Comparison of ENCODE assay signal across 28 mouse cellular contexts in the genomic region with DNA sequence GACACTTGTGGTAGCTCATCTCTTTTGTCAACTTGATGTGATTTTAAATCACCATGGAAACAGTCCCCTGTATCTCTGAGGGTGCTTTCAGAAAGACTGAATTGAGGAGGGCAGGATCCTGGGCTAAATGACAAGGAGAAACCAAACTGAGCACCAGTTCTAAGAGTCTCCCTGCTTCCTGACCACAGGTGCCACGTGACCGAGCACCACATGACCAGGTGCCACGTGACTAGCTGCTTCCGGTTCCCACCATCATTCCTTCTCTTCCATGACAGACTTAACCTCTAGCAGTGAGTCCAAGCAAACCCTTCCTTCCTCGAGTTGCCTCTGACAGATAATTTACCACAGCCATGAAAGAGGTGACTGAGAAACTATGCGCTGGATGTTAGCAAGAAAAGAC.
A peak's percentile ranks its signal among the peaks of the same experiment; 100 is the strongest.
DNase-seq lines count a peak whose midpoint lies in the region; ATAC-seq and TF ChIP-seq lines count a peak whose summit lies in the region.
"Had no signal": no experiment of that assay in that cellular context is flagged by ENCODE, and none has a peak within 500 bp of the region (broad histone marks: within the 10 kb centered on the region; RNA-seq: fewer than 3 reads in every experiment).

No protein-coding gene starts in this region.

- H3K36me3 ChIP-seq in embryonic facial prominence, embryonic 10.5 days (replicated peaks): no peaks in the 10 kb centered on the region
- H3K36me3 ChIP-seq: embryonic facial prominence, embryonic 12.5 days; embryonic facial prominence, embryonic 15.5 days; forebrain, embryonic 12.5 days; forebrain, embryonic 15.5 days; heart, embryonic 12.5 days; heart, embryonic 15.5 days; hindbrain, embryonic 10.5 days; hindbrain, embryonic 13.5 days; intestine, embryonic 15.5 days had no signal

- H3K27me3 ChIP-seq in embryonic facial prominence, embryonic 10.5 days (replicated peaks; ENCODE audit: low read depth, poor library complexity, severe bottlenecking): no peaks in the 10 kb centered on the region
- H3K27me3 ChIP-seq: embryonic facial prominence, embryonic 12.5 days; embryonic facial prominence, embryonic 15.5 days; forebrain, embryonic 12.5 days; forebrain, embryonic 15.5 days; heart, embryonic 12.5 days; heart, embryonic 15.5 days; hindbrain, embryonic 13.5 days; intestine, embryonic 15.5 days had no signal

- intact Hi-C loops in gastrocnemius, adult 2 months (cut with DNase I): no loop called here

- H3K4me1 ChIP-seq in embryonic facial prominence, embryonic 10.5 days: peaks cover 4% of the 10 kb centered on the region; the same call in 1 of the 2 replicates
- H3K4me1 ChIP-seq: embryonic facial prominence, embryonic 12.5 days; embryonic facial prominence, embryonic 15.5 days; forebrain, embryonic 12.5 days; forebrain, embryonic 15.5 days; hindbrain, embryonic 13.5 days; intestine, embryonic 15.5 days had no signal

- TF ChIP-seq CTCF in gastrocnemius, adult 2 months (IDR thresholded peaks at IDR 0.05): no peak

- no peak for ATAC-seq in erythroid progenitor cell, adult 5-6 weeks (replicated peaks; ENCODE audit: low FRiP score, poor library complexity, severe bottlenecking)
- ATAC-seq: forebrain, embryonic 15.5 days; hindbrain, embryonic 16.5 days; intestine, embryonic 15.5 days had no signal

- no peak overlapping the region for H3K27ac ChIP-seq in gastrocnemius, adult 2 months
- no peak overlapping the region for H3K27ac ChIP-seq in embryonic facial prominence, embryonic 10.5 days (replicated peaks)
- H3K27ac ChIP-seq: embryonic facial prominence, embryonic 12.5 days; embryonic facial prominence, embryonic 15.5 days; forebrain, embryonic 12.5 days; forebrain, embryonic 15.5 days; heart, embryonic 15.5 days; hindbrain, embryonic 10.5 days; hindbrain, embryonic 13.5 days; intestine, embryonic 15.5 days had no signal

- 75% methylated on average over 6 of the region's 6 CpGs for WGBS in embryonic facial prominence, embryonic 10.5 days

- H3K9me3 ChIP-seq in embryonic facial prominence, embryonic 10.5 days: no peaks in the 10 kb centered on the region
- H3K9me3 ChIP-seq: embryonic facial prominence, embryonic 12.5 days; embryonic facial prominence, embryonic 15.5 days; forebrain, embryonic 12.5 days; forebrain, embryonic 15.5 days; heart, embryonic 12.5 days; heart, embryonic 15.5 days; hindbrain, embryonic 10.5 days; hindbrain, embryonic 13.5 days; intestine, embryonic 15.5 days had no signal

- H3K4me3 ChIP-seq in gastrocnemius, adult 2 months: peak overlapping the region; percentile 9; the same call in 1 of the 2 replicates
- no peak overlapping the region for H3K4me3 ChIP-seq in embryonic facial prominence, embryonic 10.5 days
- H3K4me3 ChIP-seq: embryonic facial prominence, embryonic 12.5 days; embryonic facial prominence, embryonic 15.5 days; forebrain, embryonic 12.5 days; forebrain, embryonic 15.5 days; heart, embryonic 12.5 days; heart, embryonic 15.5 days; hindbrain, embryonic 10.5 days; hindbrain, embryonic 13.5 days; intestine, embryonic 15.5 days had no signal

- peak; percentile 24 for DNase-seq in gastrocnemius, adult 2 months
- no peak for DNase-seq in gastrocnemius, postnatal 10 days
- peak; percentile 8 for DNase-seq in 3T3-L1 (ENCODE audit: low read depth, low spot score)
- DNase-seq in embryonic facial prominence, embryonic 10.5 days (ENCODE audit: low spot score): peak; percentile 16
- DNase-seq in cerebellum, adult 18-20 months: no peak
- DNase-seq: adrenal gland, postnatal 10 days; adrenal gland, postnatal 36 days; B cell, adult 2 months; cerebellum, adult 2 months; cerebellum, adult 9-11 months; cerebellum, postnatal 36 days; embryo, embryonic 11 days; gastrocnemius, postnatal 25 days; heart, adult 18-20 months; heart, postnatal 10 days; heart, postnatal 36 days; kidney, adult 11 months had no signal

Comparison
In these comparisons a context has a peak if more than half of its experiments do, and no peak if none do; other contexts are left out.
1. DNase-seq: peak in gastrocnemius, adult 2 months (single experiment), 3T3-L1 (single experiment) and embryonic facial prominence, embryonic 10.5 days (single experiment); none in gastrocnemius, postnatal 10 days (single experiment) and cerebellum, adult 18-20 months (0 of 2).